ENCODE assay signal across 21 mouse cellular contexts in the genomic region with DNA sequence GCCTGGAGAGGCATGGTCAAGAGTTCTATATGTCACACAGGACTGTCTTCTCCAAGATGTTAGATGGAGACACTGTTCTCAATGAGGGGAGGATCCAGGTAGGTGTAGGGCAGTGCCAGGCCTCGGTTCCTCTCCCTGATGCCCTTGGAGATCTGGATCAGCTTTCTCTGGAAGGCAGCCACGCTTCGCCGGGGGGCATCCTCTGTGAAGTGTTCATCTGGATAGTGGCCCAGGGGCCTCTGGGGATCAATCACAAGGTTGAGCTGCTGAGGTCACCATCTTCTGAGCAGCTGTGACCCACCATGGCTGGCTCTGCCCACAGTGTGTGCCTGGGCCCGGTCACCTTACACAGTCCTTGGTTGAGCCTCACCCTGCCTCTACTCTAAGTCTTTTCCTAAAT. TPM values are rescaled to one million over a fixed set of nuclear protein-coding genes. Genes with fewer than 3 reads are reported as not detected.
"Had no signal": no experiment of that assay in that cellular context is flagged by ENCODE, and none has a peak within 500 bp of the region (broad histone marks: within the 10 kb centered on the region; RNA-seq: fewer than 3 reads in every experiment).

No protein-coding gene starts in this region.

- H3K36me3 ChIP-seq: neural tube, embryonic 15.5 days; stomach, embryonic 15.5 days had no signal

- H3K4me3 ChIP-seq: neural tube, embryonic 15.5 days; stomach, embryonic 15.5 days had no signal

- H3K27ac ChIP-seq: neural tube, embryonic 15.5 days; stomach, embryonic 15.5 days; stomach, postnatal 0 days had no signal

- DNase-seq: retina, postnatal 1 day; right cerebral cortex, adult 18-20 months; right cerebral cortex, postnatal 14 days; right cerebral cortex, postnatal 25 days; right cerebral cortex, postnatal 4 days; spleen, adult 18-20 months; thymus, adult 18-20 months; thymus, adult 2 months; thymus, postnatal 14 days; thymus, postnatal 25 days; thymus, postnatal 36 days; thymus, postnatal 4 days had no signal

- H3K9me3 ChIP-seq: neural tube, embryonic 15.5 days; stomach, embryonic 15.5 days had no signal

- H3K4me1 ChIP-seq: neural tube, embryonic 15.5 days; stomach, embryonic 15.5 days had no signal

- H3K27me3 ChIP-seq: neural tube, embryonic 15.5 days; stomach, embryonic 15.5 days had no signal

- H3K4me2 ChIP-seq: neural tube, embryonic 15.5 days; stomach, embryonic 15.5 days had no signal

- H3K9ac ChIP-seq: neural tube, embryonic 15.5 days; stomach, embryonic 15.5 days had no signal

RNA-seq across cellular contexts. Expression of gene Alox8, which starts 12.6 kb away (rescaled TPM):
- total RNA-seq: neutrophil, adult 5-6 weeks had no signal
- polyA plus RNA-seq: small intestine, adult 2 months; stomach, embryonic 14.5 days had no signal

RNA-seq across cellular contexts. Expression of gene Alox12b, which starts 28.2 kb away (rescaled TPM):
- total RNA-seq: neutrophil, adult 5-6 weeks had no signal
- polyA plus RNA-seq: small intestine, adult 2 months; spleen, adult 2 months; stomach, embryonic 14.5 days had no signal

RNA-seq across cellular contexts. Expression of gene Gucy2e, which starts 51.8 kb away (rescaled TPM):
- total RNA-seq: neutrophil, adult 5-6 weeks had no signal
- polyA plus RNA-seq: small intestine, adult 2 months; stomach, embryonic 16.5 days; thymus, postnatal 0 days had no signal

RNA-seq across cellular contexts. Expression of gene Aloxe3, which starts 59.3 kb away (rescaled TPM):
- total RNA-seq: neutrophil, adult 5-6 weeks had no signal
